Mouse (Mus musculus): ENCODE results near the gene Cdkl3. TPM values are rescaled to one million over a fixed set of nuclear protein-coding genes. Genes with fewer than 3 reads are reported as not detected.
A peak's percentile ranks its signal among the peaks of the same experiment; 100 is the strongest.

The Cdkl3 gene
- total RNA-seq, 2 experiments from 2014 or later, result 11.9 to 17.0 TPM

GRCm38 (mm10) chr11:52065841-52066240, 61.8 kb downstream of the Cdkl3 start:
- intact Hi-C loops (cut with DNase I), result no loop called here
- no peak for DNase-seq (ENCODE audit: low spot score in 2 of 2)

- intact Hi-C loops (cut with DNase I), result no loop called here
- no peak for DNase-seq (ENCODE audit: low spot score in 2 of 2)
Measured at GRCm38 (mm10) chr11:52071768-52072167, 67.7 kb downstream of the Cdkl3 start.

- intact Hi-C loops (cut with DNase I), result no loop called here
- DNase-seq (ENCODE audit: low spot score in 2 of 2), result no peak
Measured at GRCm38 (mm10) chr11:52073528-52074170, 69.6 kb downstream of the Cdkl3 start.

GRCm38 (mm10) chr11:52074626-52075470, 70.8 kb downstream of the Cdkl3 start:
- no peak for DNase-seq (ENCODE audit: low spot score in 2 of 2)
- intact Hi-C loops (cut with DNase I), result no loop called here

GRCm38 (mm10) chr11:52075794-52076633, 72.0 kb downstream of the Cdkl3 start:
- DNase-seq (ENCODE audit: low spot score in 2 of 2), result no peak
- intact Hi-C loops (cut with DNase I), result no loop called here

- no peak for DNase-seq (ENCODE audit: low spot score in 2 of 2)
- intact Hi-C loops (cut with DNase I), result no loop called here
Measured at GRCm38 (mm10) chr11:52076742-52077352, 72.8 kb downstream of the Cdkl3 start.

- intact Hi-C loops (cut with DNase I), result no loop called here
Measured at GRCm38 (mm10) chr11:52077939-52078338, 73.9 kb downstream of the Cdkl3 start.

GRCm38 (mm10) chr11:52079978-52080377, 76.0 kb downstream of the Cdkl3 start:
- intact Hi-C loops (cut with DNase I), result no loop called here
- DNase-seq (ENCODE audit: low spot score in 2 of 2), result peak; percentile 37 to 72

More at GRCm38 (mm10) chr11:52077939-52078338, 73.9 kb downstream of the Cdkl3 start:
- no peak for DNase-seq (ENCODE audit: low spot score in 2 of 2)

- no peak for DNase-seq (ENCODE audit: low spot score in 2 of 2)
Measured at GRCm38 (mm10) chr11:52080656-52081055, 76.6 kb downstream of the Cdkl3 start.

GRCm38 (mm10) chr11:52085857-52086203, 81.8 kb downstream of the Cdkl3 start:
- intact Hi-C loops (cut with DNase I), result no loop called here
- peak in 1 of 2 experiments; percentile 41 for DNase-seq (ENCODE audit: low spot score in 2 of 2)

More at GRCm38 (mm10) chr11:52080656-52081055, 76.6 kb downstream of the Cdkl3 start:
- intact Hi-C loops (cut with DNase I), result no loop called here

- peak; percentile 68 to 90 for DNase-seq (ENCODE audit: low spot score in 2 of 2)
- intact Hi-C loops (cut with DNase I), result no loop called here
Measured at GRCm38 (mm10) chr11:52086204-52086864, 82.3 kb downstream of the Cdkl3 start.

GRCm38 (mm10) chr11:52089291-52089690, 85.3 kb downstream of the Cdkl3 start:
- intact Hi-C loops (cut with DNase I), result no loop called here
- no peak for DNase-seq (ENCODE audit: low spot score in 2 of 2)

- intact Hi-C loops (cut with DNase I), result no loop called here
- peak; percentile 47 to 78 for DNase-seq (ENCODE audit: low spot score in 2 of 2)
Measured at GRCm38 (mm10) chr11:52091261-52091660, 87.2 kb downstream of the Cdkl3 start.

GRCm38 (mm10) chr11:52094568-52094967, 90.5 kb downstream of the Cdkl3 start:
- intact Hi-C loops (cut with DNase I), result no loop called here
- no peak for DNase-seq (ENCODE audit: low spot score in 2 of 2)

- intact Hi-C loops (cut with DNase I), result loop anchor here (5.0 kb wide), 1 partner anchor 95 kb away; the partner anchor contains the start of genes Cdkl3 and Ube2b
- DNase-seq (ENCODE audit: low spot score in 2 of 2), result no peak
Measured at GRCm38 (mm10) chr11:52097016-52097415, 93.0 kb downstream of the Cdkl3 start.

GRCm38 (mm10) chr11:52097596-52097995, 93.6 kb downstream of the Cdkl3 start:
- DNase-seq (ENCODE audit: low spot score in 2 of 2), result no peak
- intact Hi-C loops (cut with DNase I), result loop anchor here (5.0 kb wide), 1 partner anchor 95 kb away; the partner anchor contains the start of genes Cdkl3 and Ube2b

- intact Hi-C loops (cut with DNase I), result loop anchor here (5.0 kb wide), 1 partner anchor 96 kb away; the partner anchor contains the start of genes Cdkl3 and Ube2b
- DNase-seq (ENCODE audit: low spot score in 2 of 2), result peak; percentile 98 to 99
Measured at GRCm38 (mm10) chr11:52098398-52098946, 94.5 kb downstream of the Cdkl3 start, which contains the start of gene Ppp2ca. Ppp2ca (plus strand) TSS chr11:52098681.

Measured in left cerebral cortex, postnatal 14 days (tissue).